Comparison of ENCODE assay signal across 20 mouse cellular contexts in the genomic region with DNA sequence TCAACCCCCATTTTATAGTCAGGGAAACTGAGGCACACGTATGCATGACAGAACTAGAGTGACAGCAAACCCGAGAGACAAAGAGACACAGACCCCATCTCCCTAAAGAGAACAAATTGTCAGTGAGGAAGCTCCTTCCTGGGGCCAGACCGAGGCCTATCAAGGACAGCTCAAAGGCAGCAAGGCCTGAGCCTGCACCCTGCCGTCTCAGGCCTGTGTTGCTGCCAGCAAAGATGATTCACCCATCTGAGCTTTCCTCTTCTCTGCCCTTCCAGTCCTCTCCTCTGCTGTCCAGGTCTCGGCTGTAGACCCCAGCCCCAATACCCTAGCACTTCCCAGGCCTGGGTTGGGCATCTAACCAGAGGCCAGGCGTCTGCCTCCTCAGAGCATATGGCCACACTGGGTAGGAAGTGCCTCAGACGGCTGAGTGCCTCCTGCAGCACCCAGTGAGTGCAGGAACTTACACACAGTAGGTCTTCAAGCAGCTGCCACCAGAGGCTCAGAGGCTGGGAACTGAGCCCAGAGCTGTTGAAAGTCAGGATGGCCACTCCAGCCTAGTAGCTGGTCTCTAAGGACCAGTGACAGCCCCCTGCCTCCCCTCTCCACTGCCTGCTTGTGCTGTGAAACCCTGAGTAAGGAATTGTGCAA. TPM values are rescaled to one million over a fixed set of nuclear protein-coding genes. Genes with fewer than 3 reads are reported as not detected.
A peak's percentile ranks its signal among the peaks of the same experiment; 100 is the strongest.
DNase-seq lines count a peak whose midpoint lies in the region; ATAC-seq and TF ChIP-seq lines count a peak whose summit lies in the region.
"Had no signal": no experiment of that assay in that cellular context is flagged by ENCODE, and none has a peak within 500 bp of the region (broad histone marks: within the 10 kb centered on the region; RNA-seq: fewer than 3 reads in every experiment).

No protein-coding gene starts in this region.

- no peaks in the 10 kb centered on the region for H3K9me3 ChIP-seq in stomach, embryonic 16.5 days (replicated peaks; ENCODE audit: control insufficient read depth, low read length)
- no peaks in the 10 kb centered on the region for H3K9me3 ChIP-seq in stomach, postnatal 0 days (ENCODE audit: control insufficient read depth, low read length)
- no peaks in the 10 kb centered on the region for H3K9me3 ChIP-seq in midbrain, embryonic 15.5 days
- H3K9me3 ChIP-seq: G1E; hindbrain, embryonic 12.5 days had no signal

- DNase-seq in cerebellum, adult 9-10 months, result peak; percentile 42
- no peak for DNase-seq in cerebellum, adult 8-10 months
- DNase-seq in stomach, postnatal 0 days (ENCODE audit: low spot score), result no peak
- no peak for DNase-seq in thymus, postnatal 10 days (ENCODE audit: low spot score in 2 of 2)
- DNase-seq: gastrocnemius, postnatal 25 days; midbrain, embryonic 14.5 days; thymus, adult 18-20 months had no signal

- H3K4me1 ChIP-seq in stomach, embryonic 16.5 days (ENCODE audit: control insufficient read depth, insufficient read depth, low read length), result peaks cover 23% of the 10 kb centered on the region
- 0 out of 2 replicates have a peak, but pooled peaks cover 2% of the 10 kb centered on the region for H3K4me1 ChIP-seq in stomach, postnatal 0 days (replicated peaks; ENCODE audit: control insufficient read depth, insufficient read depth)
- H3K4me1 ChIP-seq in midbrain, embryonic 15.5 days, result peaks cover 19% of the 10 kb centered on the region

- H3K4me2 ChIP-seq in stomach, embryonic 16.5 days (ENCODE audit: low read depth, low read length), result no peak overlapping the region
- no peak overlapping the region for H3K4me2 ChIP-seq in stomach, postnatal 0 days (replicated peaks; ENCODE audit: low read depth)
- no peak overlapping the region for H3K4me2 ChIP-seq in midbrain, embryonic 15.5 days
- H3K4me2 ChIP-seq: hindbrain, embryonic 12.5 days had no signal

- no peak overlapping the region for H3K4me3 ChIP-seq in stomach, embryonic 16.5 days (replicated peaks; ENCODE audit: low read length)
- H3K4me3 ChIP-seq in stomach, postnatal 0 days (ENCODE audit: low read depth, low read length), result no peak overlapping the region
- no peak overlapping the region for H3K4me3 ChIP-seq in midbrain, embryonic 15.5 days
- H3K4me3 ChIP-seq: erythroblast, embryonic 14.5 days; hindbrain, embryonic 12.5 days had no signal

- TF ChIP-seq EP300 in stomach, postnatal 0 days (optimal IDR thresholded peaks at IDR 0.05), result no peak

- 69% methylated on average over 7 of the region's 7 CpGs for WGBS in stomach, embryonic 16.5 days
- WGBS in stomach, postnatal 0 days, result 75% methylated on average over 7 of the region's 7 CpGs
- WGBS in midbrain, embryonic 15.5 days, result 69% methylated on average over 7 of the region's 7 CpGs

- H3K27me3 ChIP-seq in stomach, embryonic 16.5 days (ENCODE audit: control insufficient read depth, insufficient read depth, low read length), result peaks cover 18% of the 10 kb centered on the region
- no peaks in the 10 kb centered on the region for H3K27me3 ChIP-seq in stomach, postnatal 0 days (ENCODE audit: control insufficient read depth, insufficient read depth, low read length)
- H3K27me3 ChIP-seq in midbrain, embryonic 15.5 days (replicated peaks), result peaks cover 14% of the 10 kb centered on the region; the same call in 1 of the 2 replicates

- H3K36me3 ChIP-seq in stomach, embryonic 16.5 days (ENCODE audit: control insufficient read depth, insufficient read depth, low read length), result no peaks in the 10 kb centered on the region
- H3K36me3 ChIP-seq in stomach, postnatal 0 days (ENCODE audit: control insufficient read depth, insufficient read depth, low read length), result no peaks in the 10 kb centered on the region
- no peaks in the 10 kb centered on the region for H3K36me3 ChIP-seq in midbrain, embryonic 15.5 days (replicated peaks)
- H3K36me3 ChIP-seq: G1E; hindbrain, embryonic 12.5 days had no signal

- no peak for TF ChIP-seq CTCF in stomach, postnatal 0 days (IDR thresholded peaks at IDR 0.05; ENCODE audit: low read depth)

- ATAC-seq in stomach, embryonic 16.5 days (ENCODE audit: insufficient read depth, low FRiP score), result no peak
- no peak for ATAC-seq in stomach, postnatal 0 days (ENCODE audit: low FRiP score, low TSS enrichment)
- peak; percentile 39 for ATAC-seq in granulocyte monocyte progenitor cell, adult 5-6 weeks (replicated peaks; ENCODE audit: poor library complexity, severe bottlenecking)
- ATAC-seq in midbrain, embryonic 15.5 days (replicated peaks), result no peak
- ATAC-seq: forebrain, embryonic 14.5 days; inflammation-experienced regulatory T-cells, adult 6 months had no signal

- peak overlapping the region; percentile 14; the same call in 1 of the 2 replicates for H3K9ac ChIP-seq in stomach, embryonic 16.5 days (ENCODE audit: low read length)
- no peak overlapping the region for H3K9ac ChIP-seq in stomach, postnatal 0 days (ENCODE audit: low read length)
- H3K9ac ChIP-seq in midbrain, embryonic 15.5 days, result no peak overlapping the region
- H3K9ac ChIP-seq: hindbrain, embryonic 12.5 days; liver, embryonic 14.5 days had no signal

- no peak overlapping the region for H3K27ac ChIP-seq in stomach, embryonic 16.5 days (ENCODE audit: low read length)
- no peak overlapping the region for H3K27ac ChIP-seq in stomach, postnatal 0 days (replicated peaks)
- H3K27ac ChIP-seq in midbrain, embryonic 15.5 days, result no peak overlapping the region
- H3K27ac ChIP-seq: hindbrain, embryonic 12.5 days; liver, embryonic 14.5 days had no signal

RNA-seq across cellular contexts. Expression of a gene that starts 1.7 kb away (rescaled TPM):
- 2.4 and 2.6 TPM in 2 replicates for polyA plus RNA-seq in stomach, embryonic 16.5 days (2015; fragmentation: Nextera tagmentation; extraction: Ambion mirVana)
- polyA plus RNA-seq in stomach, postnatal 0 days (2015; fragmentation: Nextera tagmentation; extraction: Ambion mirVana), result 13.8 and 14.9 TPM in 2 replicates
- 46.5 and 63.5 TPM in 2 replicates for total RNA-seq in granulocyte monocyte progenitor cell, adult 5-6 weeks (2014; fragmentation: Nextera tagmentation)
- 39.4 and 53.9 TPM in 2 replicates for total RNA-seq in granulocyte monocyte progenitor cell, adult 5-6 weeks (2017)
- 115 and 118 TPM in 2 replicates for polyA plus RNA-seq in midbrain, embryonic 15.5 days (2015; fragmentation: Nextera tagmentation; extraction: Ambion mirVana)

RNA-seq across cellular contexts. Expression of a gene that starts 24.1 kb away (rescaled TPM):
- 107 and 114 TPM in 2 replicates for polyA plus RNA-seq in stomach, embryonic 16.5 days (2015; fragmentation: Nextera tagmentation; extraction: Ambion mirVana)
- 109 and 114 TPM in 2 replicates for polyA plus RNA-seq in stomach, postnatal 0 days (2015; fragmentation: Nextera tagmentation; extraction: Ambion mirVana)
- 29.2 and 60.1 TPM in 2 replicates for total RNA-seq in granulocyte monocyte progenitor cell, adult 5-6 weeks (2014; fragmentation: Nextera tagmentation)
- total RNA-seq in granulocyte monocyte progenitor cell, adult 5-6 weeks (2017), result 31.4 and 35.9 TPM in 2 replicates
- polyA plus RNA-seq in midbrain, embryonic 15.5 days (2015; fragmentation: Nextera tagmentation; extraction: Ambion mirVana), result 106 and 108 TPM in 2 replicates

RNA-seq across cellular contexts. Expression of a gene that starts 25.3 kb away (rescaled TPM):
- polyA plus RNA-seq in stomach, embryonic 16.5 days (2015; fragmentation: Nextera tagmentation; extraction: Ambion mirVana), result 11.4 and 11.5 TPM in 2 replicates
- 4.8 and 8.5 TPM in 2 replicates for polyA plus RNA-seq in stomach, postnatal 0 days (2015; fragmentation: Nextera tagmentation; extraction: Ambion mirVana)
- not detected in 2 replicates for total RNA-seq in granulocyte monocyte progenitor cell, adult 5-6 weeks (2014; fragmentation: Nextera tagmentation)
- total RNA-seq in granulocyte monocyte progenitor cell, adult 5-6 weeks (2017), result not detected in 2 replicates
- 0.46 TPM in 1 of 2 replicates, not detected in the other for polyA plus RNA-seq in midbrain, embryonic 15.5 days (2015; fragmentation: Nextera tagmentation; extraction: Ambion mirVana)
- total RNA-seq: G1E; gastrocnemius, postnatal 25 days; layer of hippocampus, postnatal 25 days; left cerebral cortex, postnatal 36 days had no signal
- polyA plus RNA-seq: forebrain, embryonic 14.5 days; G1E; heart, postnatal 0 days; inflammation-experienced regulatory T-cells, adult 6 months; kidney, embryonic 14.5 days; midbrain, embryonic 14.5 days had no signal

RNA-seq across cellular contexts. Expression of a gene that starts 50.4 kb away (rescaled TPM):
- polyA plus RNA-seq in stomach, embryonic 16.5 days (2015; fragmentation: Nextera tagmentation; extraction: Ambion mirVana), result 3.1 and 4.2 TPM in 2 replicates
- 3.5 TPM in 2 replicates for polyA plus RNA-seq in stomach, postnatal 0 days (2015; fragmentation: Nextera tagmentation; extraction: Ambion mirVana)
- 5.0 and 7.3 TPM in 2 replicates for total RNA-seq in granulocyte monocyte progenitor cell, adult 5-6 weeks (2014; fragmentation: Nextera tagmentation)
- 4.0 and 5.4 TPM in 2 replicates for total RNA-seq in granulocyte monocyte progenitor cell, adult 5-6 weeks (2017)
- 2.5 and 2.7 TPM in 2 replicates for polyA plus RNA-seq in midbrain, embryonic 15.5 days (2015; fragmentation: Nextera tagmentation; extraction: Ambion mirVana)
